Mouse (Mus musculus) skeletal muscle tissue, adult 2 months (tissue): ENCODE measurements at regions not wholly inside any gene's neighbourhood (a gene's known extent, or its start where the extent isn't known, plus 50 kb on each side); places are given as distances from the start of the nearest gene placed in this dataset.

ENCODE experiments used
- DNase-seq: peaks from one replicate; pipeline ENCODE4 v3.0.0-alpha.2; 2012; ENCODE audit warnings: low read depth, low spot score

DNA sequence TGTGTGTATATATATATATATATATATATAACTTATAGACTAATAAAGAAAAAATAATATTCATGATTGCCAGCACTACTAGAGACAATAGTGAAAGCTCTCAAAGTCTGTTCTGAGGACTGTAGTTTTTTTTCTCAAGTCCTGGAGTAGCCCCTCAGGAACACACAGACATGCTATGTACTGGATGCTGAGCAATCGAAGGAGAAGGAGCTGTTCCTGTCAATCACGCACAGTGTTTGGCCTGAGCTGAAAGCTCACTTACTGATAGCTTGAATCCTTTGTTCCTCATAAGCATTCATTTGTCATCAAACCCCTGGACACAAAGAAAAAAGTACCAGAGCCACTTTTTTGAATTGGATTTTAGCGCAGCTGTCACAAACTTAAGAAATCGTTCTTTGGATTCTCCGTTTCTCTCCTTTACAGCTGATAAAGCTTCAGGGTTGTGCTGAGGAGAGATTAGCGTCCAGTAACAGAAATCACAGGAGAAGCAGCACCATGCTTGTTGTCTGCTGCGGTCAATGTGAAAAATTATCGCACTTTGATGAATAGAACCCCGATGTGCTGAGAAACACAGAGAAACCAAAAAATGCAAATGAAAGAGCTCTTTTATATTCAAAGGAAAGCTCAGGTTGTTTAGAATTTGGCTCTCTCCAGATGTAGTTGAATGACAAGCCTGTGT is 702.2 kb upstream of the Tyrp1 start:
- no peak for DNase-seq

DNA sequence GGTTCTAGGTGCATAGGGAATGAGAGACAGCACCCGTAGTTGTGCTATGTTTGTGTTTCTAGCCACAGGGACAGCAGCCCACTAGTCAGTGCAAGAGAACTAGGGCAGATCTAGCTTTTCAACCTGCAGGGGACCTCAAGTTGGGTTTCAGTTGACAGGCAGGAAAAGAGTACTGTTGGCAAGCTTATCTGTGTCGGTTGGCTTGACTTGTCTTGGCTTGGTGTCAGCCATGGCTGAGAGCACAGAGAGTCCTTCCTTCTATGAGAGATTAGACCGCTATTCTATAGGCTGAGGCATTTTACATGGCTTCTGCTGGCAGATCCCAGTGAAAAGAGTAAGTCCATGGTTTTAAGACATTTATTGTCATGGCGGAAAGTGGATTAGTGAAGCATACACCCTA is 693.7 kb upstream of the Tyrp1 start:
- no peak for DNase-seq

DNA sequence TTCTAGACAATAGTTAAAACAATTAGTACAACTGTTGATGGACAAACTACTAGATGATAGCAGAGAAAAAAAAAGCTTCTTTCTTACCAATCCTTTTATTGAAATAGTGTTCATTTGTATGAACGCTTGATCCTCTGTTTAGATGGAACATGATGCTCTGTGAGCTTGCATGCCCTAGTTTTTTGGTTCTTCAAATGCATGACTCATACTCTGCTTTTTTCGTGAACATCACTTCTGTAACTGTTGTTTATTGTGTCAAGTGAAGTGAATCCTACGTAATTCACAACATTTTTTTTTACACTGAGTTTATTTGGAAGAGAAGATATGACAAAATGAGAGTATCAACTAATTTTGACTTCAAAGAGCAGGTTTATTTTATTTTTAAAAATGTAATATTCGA is 674.1 kb upstream of the Tyrp1 start:
- DNase-seq, result no peak

DNA sequence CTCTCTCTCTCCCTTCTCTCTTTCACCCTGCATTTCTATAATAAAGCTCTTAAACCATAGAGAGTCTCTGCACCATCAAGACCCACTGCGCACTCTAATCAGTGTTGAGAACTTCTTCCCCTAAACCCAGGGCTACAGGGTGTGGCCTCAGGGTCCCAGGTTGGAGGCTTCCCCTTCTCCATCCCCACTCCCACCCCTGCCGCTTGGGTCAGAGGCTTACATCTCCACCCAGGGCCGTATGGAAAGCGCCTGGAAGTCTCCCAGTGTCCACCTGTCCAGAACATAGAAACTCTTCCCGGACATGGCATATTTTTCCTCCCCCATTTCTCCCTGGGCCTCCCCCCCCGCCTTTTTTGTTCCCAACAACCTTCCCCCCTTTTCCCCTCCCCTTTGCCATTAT is 660.7 kb upstream of the Tyrp1 start:
- DNase-seq, result no peak

DNA sequence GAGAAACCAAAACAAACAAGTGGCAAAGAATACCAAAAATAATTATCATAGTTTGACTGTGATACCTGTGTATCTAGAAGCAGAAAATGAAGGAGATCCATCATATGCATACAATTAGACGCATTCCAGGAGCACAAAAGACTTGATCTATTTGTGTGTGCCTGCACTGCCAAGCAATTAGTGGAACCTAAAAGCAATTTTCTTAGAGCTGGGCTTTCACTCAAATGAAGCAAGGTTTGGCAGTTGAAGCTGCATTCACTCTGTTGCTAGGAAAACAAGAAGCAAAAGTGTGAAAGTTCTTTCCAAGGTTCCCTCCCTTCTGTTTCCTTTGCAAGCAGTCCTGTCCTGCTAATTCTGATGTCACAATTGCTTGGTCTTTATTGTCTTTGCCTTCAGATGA is 631.7 kb upstream of the Tyrp1 start:
- DNase-seq, result peak; percentile 7

- DNase-seq, result no peak
Measured at GRCm38 (mm10) chr4:80203916-80204315, 630.0 kb upstream of the Tyrp1 start.

- no peak for DNase-seq
Measured at GRCm38 (mm10) chr4:80204374-80204773, 629.5 kb upstream of the Tyrp1 start.
